Mouse (Mus musculus) spleen, adult 2 months (tissue): ENCODE results near the gene Gpsm2. TPM values are rescaled to one million over a fixed set of nuclear protein-coding genes. Genes with fewer than 3 reads are reported as not detected.
"Not testable (repeated sequence)": the region's sequence is repeated elsewhere in the genome, so short reads cannot be mapped to it uniquely, and the experiment has no call there.

Experiments
- DNase-seq, 2 experiments: peaks; one replicate each; pipeline versions ENCODE4 v3.0.0 to v3.0.0-alpha.2; 2012 to 2021; ENCODE audit warnings: low spot score in 2 of 2, low read depth in 1 of 2
- H3K27ac ChIP-seq: fragments of 200-500 bp; 2 replicates; pipeline ENCODE4 v1.5.1; 2012; ENCODE audit warnings: low read length, inconsistent platforms; ENCODE audit not compliant: insufficient read depth
- H3K27me3 ChIP-seq: fragments of 200-500 bp; 2 replicates; pipeline ENCODE4 v1.6.1; 2012; ENCODE audit warnings: mild to moderate bottlenecking, moderate library complexity, low read length, inconsistent platforms; ENCODE audit not compliant: control insufficient read depth, insufficient read depth
- H3K36me3 ChIP-seq: fragments of 200-500 bp; 2 replicates; pipeline ENCODE4 v1.6.1; 2012; ENCODE audit warnings: mild to moderate bottlenecking, low read length, inconsistent platforms; ENCODE audit not compliant: control insufficient read depth, insufficient read depth
- H3K4me1 ChIP-seq: fragments of 200-500 bp; 2 replicates; pipeline ENCODE4 v1.6.1; 2011; ENCODE audit warnings: inconsistent platforms; ENCODE audit not compliant: control insufficient read depth, insufficient read depth, insufficient read length
- H3K4me3 ChIP-seq: fragments of 200-500 bp; 2 replicates; pipeline ENCODE4 v1.5.1; 2011; ENCODE audit warnings: mild to moderate bottlenecking, inconsistent platforms; ENCODE audit not compliant: insufficient read depth, insufficient read length; ENCODE audit errors: extremely low read depth
- CTCF ChIP-seq: fragments of 200-500 bp; IDR thresholded peaks from 2 replicates; pipeline ENCODE4 v1.5.1; 2011; ENCODE audit warnings: mild to moderate bottlenecking, inconsistent platforms; ENCODE audit not compliant: insufficient read depth, insufficient read length, insufficient replicate concordance; ENCODE audit errors: extremely low read depth
- POLR2A ChIP-seq: fragments of 200-500 bp; IDR thresholded peaks from 2 replicates; pipeline ENCODE4 v1.6.1; 2011; ENCODE audit warnings: low read depth, low read length, inconsistent platforms
- WGBS: fragments of 180-500 bp; shearing (Covaris S2); methylation state at CpG from one replicate; pipeline ENCODE4 v1.1.7; 2018; 5-methylcytosine and 5-hydroxymethylcytosine counted together
- polyA plus RNA-seq: library from polyadenylated mRNA; depleted of rRNA; stranded (reverse); fragments of >200 nt; gene quantifications from 2 replicates; pipeline ENCODE4 v1.2.3, GENCODE M21; 2012; rRNA removed

The Gpsm2 gene
- polyA plus RNA-seq, 1 experiment = 2.5 TPM

GRCm38 (mm10) chr3:108652866-108653642 lies 69.1 kb downstream of the Gpsm2 start:
- Histone ChIP-seq H3K36me3 (no peaks in the 10 kb centered on the region), H3K4me1 (no peaks in the 10 kb centered on the region; the same call in 1 of the 2 replicates), H3K27ac (no peak overlapping the region), H3K27me3 (no peaks in the 10 kb centered on the region), H3K4me3 (peak overlapping the region; percentile 13; the same call in 1 of the 2 replicates)
- TF ChIP-seq CTCF (peak; percentile 20; the same call in 1 of the 2 replicates), POLR2A (no peak)
- WGBS = 12% methylated on average over 9 of the region's 9 CpGs
- peak; percentile 14 for DNase-seq

- DNase-seq, H3K27ac ChIP-seq: not testable (repeated sequence)
- WGBS = 81% methylated on average over 5 of the region's 5 CpGs
These were observed 74.4 kb downstream of the Gpsm2 start for GRCm38 (mm10) chr3:108647681-108648080.

DNA sequence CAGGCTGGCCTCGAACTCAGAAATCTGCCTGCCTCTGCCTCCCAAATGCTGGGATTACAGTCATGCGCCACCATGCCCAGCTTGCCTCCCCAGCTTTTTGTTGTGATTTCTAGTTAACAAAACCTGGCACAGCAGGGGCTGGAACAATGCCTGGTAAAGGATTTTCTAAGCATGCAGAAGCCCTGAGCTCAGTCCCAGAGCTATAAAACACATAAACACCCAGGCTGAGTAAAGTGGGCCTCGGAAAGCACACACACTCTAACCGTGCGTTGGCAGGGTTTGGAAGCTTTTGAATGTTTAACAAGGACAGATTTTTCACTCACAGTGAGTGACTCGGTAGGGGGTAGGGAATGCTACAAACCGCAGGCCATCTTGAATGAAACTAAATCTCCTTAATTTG lies 76.1 kb downstream of the Gpsm2 start:
- TF ChIP-seq CTCF (no peak), POLR2A (no peak)
- H3K4me3 ChIP-seq = no peak overlapping the region
- WGBS = 93% methylated on average over 7 of the region's 7 CpGs
- no peaks in the 10 kb centered on the region for H3K27me3 ChIP-seq
- no peaks in the 10 kb centered on the region for H3K4me1 ChIP-seq
- no peak overlapping the region for H3K27ac ChIP-seq
- no peak for DNase-seq
- peaks cover 3% of the 10 kb centered on the region for H3K36me3 ChIP-seq

More at GRCm38 (mm10) chr3:108647681-108648080, 74.4 kb downstream of the Gpsm2 start:
- H3K27me3 ChIP-seq, H3K4me3 ChIP-seq, H3K36me3 ChIP-seq, H3K4me1 ChIP-seq: not testable (repeated sequence)

GRCm38 (mm10) chr3:108644856-108645255 lies 77.3 kb downstream of the Gpsm2 start:
- H3K27me3 ChIP-seq = no peaks in the 10 kb centered on the region
- H3K36me3 ChIP-seq = peaks cover 3% of the 10 kb centered on the region
- no peaks in the 10 kb centered on the region for H3K4me1 ChIP-seq
- H3K27ac ChIP-seq = no peak overlapping the region
- H3K4me3 ChIP-seq = no peak overlapping the region
- no peak for TF ChIP-seq POLR2A
- no peak for TF ChIP-seq CTCF
- no peak for DNase-seq
- 84% methylated on average over 3 of the region's 3 CpGs for WGBS

DNA sequence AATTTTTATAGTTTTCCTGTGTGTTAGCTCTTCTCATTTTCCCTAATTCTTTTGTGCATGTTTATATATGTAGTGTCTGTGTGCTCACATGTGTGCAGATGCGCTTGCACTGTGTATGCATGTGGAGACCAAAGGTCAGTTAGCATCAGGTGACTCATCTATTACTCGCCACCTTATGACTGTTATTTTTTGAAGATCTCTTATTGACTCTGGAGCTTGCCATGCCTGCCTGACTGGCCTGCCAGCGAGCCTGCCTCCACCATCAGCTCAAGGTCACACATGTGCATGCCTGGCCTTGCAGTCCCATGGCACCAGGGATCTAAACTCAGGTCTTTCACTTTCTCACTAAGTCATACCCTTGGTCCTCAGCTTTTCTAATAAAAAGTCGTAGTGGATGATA lies 81.1 kb downstream of the Gpsm2 start:
- Histone ChIP-seq H3K36me3 (peaks cover 3% of the 10 kb centered on the region), H3K4me3 (no peak overlapping the region), H3K27me3 (no peaks in the 10 kb centered on the region), H3K4me1 (no peaks in the 10 kb centered on the region), H3K27ac (no peak overlapping the region)
- no peak for DNase-seq
- WGBS = 91% methylated on average over 4 of the region's 4 CpGs
- TF ChIP-seq POLR2A (no peak), CTCF (no peak)

DNA sequence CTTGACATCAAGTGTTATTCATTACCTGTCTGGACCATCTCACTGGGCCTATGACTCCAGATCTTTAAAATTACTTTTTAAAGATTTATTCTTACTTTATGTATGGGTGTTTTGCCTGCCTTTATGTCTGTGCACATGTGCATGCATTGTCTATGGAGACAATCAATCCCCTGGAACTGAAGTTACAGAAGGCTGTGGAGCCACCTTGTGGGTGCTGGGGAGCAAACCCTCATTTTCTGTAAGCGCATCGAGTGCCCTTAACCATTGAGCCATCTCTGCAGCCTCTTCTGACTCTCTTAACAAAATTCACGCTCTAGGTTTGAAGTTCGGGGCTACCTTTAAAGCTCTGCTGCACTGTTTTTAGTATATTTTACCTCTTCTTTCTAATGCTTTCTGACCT lies 82.7 kb downstream of the Gpsm2 start:
- 75% methylated on average over 4 of the region's 4 CpGs for WGBS
- Histone ChIP-seq H3K36me3 (peaks cover 3% of the 10 kb centered on the region), H3K4me3 (no peak overlapping the region), H3K27ac (no peak overlapping the region), H3K4me1 (no peaks in the 10 kb centered on the region), H3K27me3 (no peaks in the 10 kb centered on the region)
- DNase-seq = no peak
- peak; percentile 20; the same call in 1 of the 2 replicates for TF ChIP-seq CTCF
- TF ChIP-seq POLR2A = no peak

GRCm38 (mm10) chr3:108634761-108635160 lies 87.3 kb downstream of the Gpsm2 start:
- DNase-seq = no peak
- H3K36me3 ChIP-seq = peaks cover 3% of the 10 kb centered on the region
- no peak overlapping the region for H3K4me3 ChIP-seq
- no peaks in the 10 kb centered on the region for H3K27me3 ChIP-seq
- no peak overlapping the region for H3K27ac ChIP-seq
- 96% methylated on average over 5 of the region's 5 CpGs for WGBS
- TF ChIP-seq POLR2A (no peak), CTCF (no peak)
- H3K4me1 ChIP-seq = no peaks in the 10 kb centered on the region

Other genes with a start within 250 kb of the Gpsm2 start
- not detected in 2 replicates for gene 1700013F07Rik, start 188.2 kb downstream of the Gpsm2 start, polyA plus RNA-seq
- gene 5330417C22Rik, start 185.8 kb downstream of the Gpsm2 start, polyA plus RNA-seq = 2.2 and 2.5 TPM in 2 replicates
- 2.4 and 2.6 TPM in 2 replicates for gene Tmem167b, start 159.8 kb downstream of the Gpsm2 start, polyA plus RNA-seq
- 1.2 and 1.3 TPM in 2 replicates for gene Taf13, start 150.6 kb downstream of the Gpsm2 start, polyA plus RNA-seq
- 2.6 and 2.9 TPM in 2 replicates for gene Wdr47, start 131.0 kb downstream of the Gpsm2 start, polyA plus RNA-seq
- 21.4 and 29.2 TPM in 2 replicates for gene Clcc1, start 68.4 kb downstream of the Gpsm2 start, polyA plus RNA-seq
- gene Aknad1, start 17.3 kb upstream of the Gpsm2 start, polyA plus RNA-seq = 0.05 and 0.07 TPM in 2 replicates
- gene Stxbp3, start 118.2 kb upstream of the Gpsm2 start, polyA plus RNA-seq = 6.0 and 6.9 TPM in 2 replicates
- gene Fndc7, start 167.7 kb upstream of the Gpsm2 start, polyA plus RNA-seq = 1.7 and 2.0 TPM in 2 replicates
- 61.4 and 111 TPM in 2 replicates for gene Prpf38b, start 189.4 kb upstream of the Gpsm2 start, polyA plus RNA-seq
- gene Henmt1, start 217.6 kb upstream of the Gpsm2 start, polyA plus RNA-seq = 0.33 and 0.54 TPM in 2 replicates
- not detected in 2 replicates for gene Gm9857, start 218.1 kb upstream of the Gpsm2 start, polyA plus RNA-seq